Mouse (Mus musculus) frontal cortex, postnatal 14 days (tissue): ENCODE results near the gene Med22.

Experiments
- DNase-seq, 2 experiments: peaks; one replicate each; pipeline ENCODE4 v3.0.0; 2022; ENCODE audit warnings: low spot score in 2 of 2

Med22 gene

GRCm38 (mm10) chr2:26910124-26910993, at the start of gene Med22, which contains the start of gene Rpl7a:
Gene Med22, minus strand, starts transcription at chr2:26910677.
Gene Rpl7a, plus strand, starts transcription at chr2:26910764.
- DNase-seq = peak; percentile 98 to 100

GRCm38 (mm10) chr2:26957488-26957859, 47.0 kb upstream of the Med22 start:
- no peak for DNase-seq

- no peak for DNase-seq
These were observed 46.5 kb upstream of the Med22 start for GRCm38 (mm10) chr2:26956811-26957487.

- no peak for DNase-seq
These were observed 44.4 kb upstream of the Med22 start for GRCm38 (mm10) chr2:26954735-26955395.

GRCm38 (mm10) chr2:26952866-26953265, 42.4 kb upstream of the Med22 start:
- DNase-seq = no peak

GRCm38 (mm10) chr2:26952193-26952592, 41.7 kb upstream of the Med22 start:
- no peak for DNase-seq

- DNase-seq = no peak
These were observed 40.9 kb upstream of the Med22 start for GRCm38 (mm10) chr2:26951346-26951905.

GRCm38 (mm10) chr2:26950411-26950810, 39.9 kb upstream of the Med22 start:
- DNase-seq = no peak

- no peak for DNase-seq
These were observed 32.8 kb upstream of the Med22 start for GRCm38 (mm10) chr2:26943253-26943652.

GRCm38 (mm10) chr2:26941539-26941938, 31.1 kb upstream of the Med22 start:
- no peak for DNase-seq

GRCm38 (mm10) chr2:26936425-26936824, 25.9 kb upstream of the Med22 start:
- no peak for DNase-seq

- no peak for DNase-seq
These were observed 24.8 kb upstream of the Med22 start for GRCm38 (mm10) chr2:26935286-26935685.

- peak; percentile 81 to 88 for DNase-seq
These were observed 23.0 kb upstream of the Med22 start, which contains the start of the genes Surf4 and Stkld1 for GRCm38 (mm10) chr2:26933304-26934055. Gene Surf4, minus strand, starts transcription at chr2:26933928. Gene Stkld1, plus strand, starts transcription at chr2:26934047.

GRCm38 (mm10) chr2:26932473-26933303, 22.2 kb upstream of the Med22 start:
- no peak for DNase-seq

GRCm38 (mm10) chr2:26930390-26930789, 19.9 kb upstream of the Med22 start:
- DNase-seq = peak in 1 of 2 experiments; percentile 63

- no peak for DNase-seq
These were observed 17.4 kb upstream of the Med22 start for GRCm38 (mm10) chr2:26927745-26928476.

GRCm38 (mm10) chr2:26921784-26922183, 11.3 kb upstream of the Med22 start:
- no peak for DNase-seq

GRCm38 (mm10) chr2:26920190-26920855, 9.8 kb upstream of the Med22 start:
- no peak for DNase-seq

GRCm38 (mm10) chr2:26919684-26920083, 9.2 kb upstream of the Med22 start:
- no peak for DNase-seq
